Mouse (Mus musculus) right cerebral cortex, adult 18-20 months (tissue): ENCODE results near the gene Uggt1.

ENCODE experiments used
- DNase-seq: peaks from one replicate; pipeline ENCODE4 v3.0.0; 2022; ENCODE audit warnings: mixed read lengths

Uggt1 gene

GRCm38 (mm10) chr1:36255871-36256640 lies 11.5 kb upstream of the Uggt1 start:
- DNase-seq: no peak

DNA sequence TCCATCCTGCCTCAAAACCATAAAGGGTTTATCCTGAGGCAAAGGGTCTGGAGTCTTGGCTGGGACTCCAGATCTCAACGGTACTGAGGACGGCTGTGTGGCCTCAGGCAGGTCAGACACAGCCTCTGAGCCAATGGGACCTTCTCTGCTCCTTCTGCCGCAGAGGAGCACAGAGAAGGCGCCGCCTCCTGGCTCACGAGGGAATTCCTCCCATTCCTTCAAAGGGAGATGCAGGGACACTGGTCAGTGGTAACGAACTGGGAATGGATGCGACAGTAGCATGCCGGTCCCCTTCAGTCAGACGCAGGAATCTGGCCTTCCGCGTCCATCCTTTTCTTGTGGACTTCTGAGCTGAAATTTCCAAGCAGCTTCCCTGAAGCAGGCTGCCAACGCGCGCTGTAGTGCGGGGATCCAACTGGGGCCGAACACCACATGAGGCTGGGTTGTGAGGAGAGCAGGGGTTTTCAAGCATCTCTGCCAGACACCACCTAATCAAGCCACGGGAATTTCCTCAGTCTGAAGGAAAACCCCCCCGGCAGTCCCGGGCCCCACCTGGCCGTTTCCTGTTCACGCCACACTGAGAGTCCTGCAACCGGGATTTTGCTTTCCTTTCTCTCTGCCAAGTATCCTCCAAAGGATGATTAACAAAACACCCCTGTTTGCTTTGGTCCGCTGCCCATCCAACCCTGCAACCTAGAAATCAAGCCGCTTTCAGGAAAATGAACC lies 10.3 kb upstream of the Uggt1 start:
- DNase-seq: no peak

DNA sequence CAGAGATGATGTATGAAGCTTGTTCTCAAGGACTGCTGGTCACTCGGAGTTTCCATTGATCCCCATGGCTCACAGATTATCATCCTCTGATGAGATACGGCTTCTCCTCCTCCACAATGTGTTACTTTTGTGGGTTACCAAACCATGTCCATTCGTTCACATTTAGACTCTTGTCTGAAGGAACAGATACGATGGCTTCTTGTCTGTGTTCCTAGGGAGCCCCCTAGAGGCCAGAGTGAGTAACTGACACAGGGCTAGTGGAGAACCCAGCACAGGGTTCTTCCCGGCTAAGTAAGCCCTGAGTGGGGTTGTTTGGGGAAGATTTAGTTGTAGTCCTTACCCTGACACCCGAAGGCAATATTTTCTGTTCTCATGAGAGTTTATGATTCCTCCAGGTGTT lies 8.3 kb upstream of the Uggt1 start:
- DNase-seq: peak; percentile 80

GRCm38 (mm10) chr1:36251426-36251825 lies 6.9 kb upstream of the Uggt1 start:
- no peak for DNase-seq

DNA sequence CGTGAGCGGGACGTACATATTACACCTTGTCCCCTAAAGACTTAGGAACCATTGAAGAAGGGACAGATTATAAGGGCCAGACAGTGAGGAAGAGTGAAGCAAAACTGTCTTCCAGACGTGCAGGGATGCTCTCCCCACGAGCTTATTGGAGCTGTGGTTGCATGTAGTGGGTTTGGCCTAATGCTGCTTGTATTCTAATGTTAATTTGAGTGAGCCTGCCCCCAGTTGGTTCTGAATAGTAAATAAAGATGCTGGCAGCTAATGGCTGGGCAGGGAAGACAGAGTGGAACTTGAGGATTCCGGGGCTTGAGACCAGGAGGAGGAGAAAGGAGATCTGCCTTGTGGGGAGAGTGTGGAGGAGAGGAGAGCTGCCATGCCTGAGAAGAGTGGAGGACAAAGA lies 2.2 kb upstream of the Uggt1 start:
- no peak for DNase-seq

DNA sequence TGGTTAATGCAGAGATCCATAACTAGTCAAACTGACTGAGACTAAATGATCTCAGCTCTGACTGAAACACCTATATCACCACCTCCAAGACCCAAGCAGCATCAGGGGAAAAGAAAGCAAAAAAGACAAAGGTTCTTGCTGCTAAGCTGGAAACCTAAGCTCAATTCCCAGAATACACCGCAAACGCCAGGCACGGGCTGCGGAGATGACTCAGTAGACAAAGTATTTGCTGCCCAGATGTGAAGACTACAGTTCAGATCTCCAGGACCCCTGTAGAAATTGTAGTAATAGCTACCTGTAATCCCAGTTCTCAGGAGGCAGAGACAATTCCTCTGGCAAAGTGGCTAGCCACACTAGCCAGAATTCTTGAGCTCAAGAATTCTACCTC lies 302 bp upstream of the Uggt1 start:
- DNase-seq: no peak

DNA sequence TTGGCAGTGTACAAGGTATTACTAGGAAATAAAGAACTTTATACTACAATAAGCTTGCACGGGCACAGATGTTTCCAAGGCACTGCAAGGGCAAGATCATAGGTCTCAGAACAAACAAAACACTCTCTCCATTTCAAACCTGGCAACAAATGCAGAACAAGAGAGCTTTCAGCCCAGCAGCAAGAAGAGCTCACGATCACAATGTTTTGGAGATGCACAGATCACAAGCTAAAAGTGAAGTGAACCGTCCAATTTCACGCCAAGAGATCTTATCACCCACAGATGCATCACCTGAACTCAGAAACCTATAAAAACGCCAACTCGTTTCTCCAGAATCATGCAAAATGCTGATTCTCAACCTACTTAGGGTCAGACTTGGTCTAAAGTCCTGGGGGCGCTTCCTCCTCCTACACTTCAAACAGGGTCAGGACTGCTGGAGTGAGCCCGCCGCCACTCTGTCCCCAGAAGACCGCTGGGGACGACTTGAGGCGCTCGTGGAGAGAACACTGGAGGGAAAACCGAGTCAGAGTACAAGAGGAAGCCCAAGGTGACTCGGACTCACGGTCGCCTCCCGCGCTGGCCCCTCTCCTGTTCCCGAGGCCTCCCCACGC lies 968 bp downstream of the Uggt1 start:
- no peak for DNase-seq

DNA sequence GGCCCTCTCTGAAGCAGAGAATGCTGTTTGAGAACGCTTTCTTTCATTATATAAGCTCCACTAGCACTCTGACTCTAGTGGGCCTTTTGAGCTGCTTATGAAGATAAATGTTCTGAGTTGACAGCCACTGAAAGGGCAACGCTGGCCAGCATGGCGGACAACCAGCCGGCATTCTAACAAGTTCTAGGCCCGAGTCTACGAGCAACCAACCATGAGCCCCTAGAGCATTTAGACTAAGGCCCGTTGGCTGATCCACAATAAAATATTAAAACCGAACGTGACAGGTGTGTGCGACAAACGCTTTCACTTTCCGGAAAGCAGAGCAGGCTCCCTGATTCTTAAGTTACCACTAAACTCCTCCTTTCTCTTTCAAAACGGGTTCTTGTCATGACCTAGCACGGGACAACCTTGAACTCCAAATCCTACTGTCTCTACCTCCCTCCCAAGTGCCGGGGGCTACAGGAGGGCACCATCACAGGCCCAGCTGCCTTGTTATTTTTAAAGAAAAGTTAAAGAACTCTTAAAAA lies 2.6 kb downstream of the Uggt1 start:
- DNase-seq: no peak

- no peak for DNase-seq
Observed at GRCm38 (mm10) chr1:36240176-36240575, 4.3 kb downstream of the Uggt1 start.

GRCm38 (mm10) chr1:36239396-36239795 lies 5.1 kb downstream of the Uggt1 start:
- no peak for DNase-seq

DNA sequence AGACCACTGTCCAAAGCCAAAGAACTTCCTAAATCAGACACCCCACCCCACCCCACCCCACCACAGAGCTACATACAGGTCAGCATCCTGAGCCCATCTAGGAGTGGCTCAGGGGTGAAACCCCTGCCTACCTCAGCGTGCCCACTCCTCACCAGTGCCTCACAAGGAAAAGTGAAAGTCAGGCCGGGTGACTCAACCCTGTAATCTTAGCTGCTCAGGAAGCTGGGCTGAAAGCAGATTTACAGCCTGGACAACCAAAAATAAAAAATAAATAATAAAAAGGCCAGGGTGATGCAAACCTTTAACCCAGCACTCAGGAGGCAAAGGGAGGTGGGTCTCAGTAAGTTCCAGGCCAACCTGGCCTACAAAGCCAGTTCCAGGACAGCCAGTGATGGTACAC lies 8.7 kb downstream of the Uggt1 start:
- no peak for DNase-seq

DNA sequence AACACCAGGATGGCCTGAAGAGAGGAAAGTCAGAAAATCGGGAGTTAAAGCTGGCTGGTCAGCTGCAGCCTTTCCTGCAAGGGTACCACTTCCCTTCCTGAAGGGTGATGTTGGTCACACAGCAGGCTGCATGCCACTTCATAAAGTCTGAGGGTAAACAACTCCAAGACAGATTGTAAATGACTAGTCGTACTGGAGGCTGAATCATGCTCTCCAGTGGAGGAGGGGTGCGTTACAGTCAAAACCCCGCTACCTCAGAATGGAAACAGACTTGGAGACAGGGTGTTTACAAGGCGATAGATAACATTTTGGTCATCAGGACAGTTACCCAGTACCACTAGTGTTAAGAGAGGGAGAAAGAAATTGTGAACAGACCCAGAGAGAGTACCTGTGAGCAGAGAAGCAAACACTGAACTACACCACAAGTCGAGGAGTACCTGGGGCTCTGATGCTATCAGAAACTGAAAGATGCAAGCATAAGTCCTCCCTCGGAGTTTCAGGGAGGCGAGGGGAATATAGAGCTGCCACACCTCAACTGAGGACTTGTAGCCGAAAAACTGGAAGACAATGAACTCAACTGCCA lies 9.4 kb downstream of the Uggt1 start:
- no peak for DNase-seq

DNA sequence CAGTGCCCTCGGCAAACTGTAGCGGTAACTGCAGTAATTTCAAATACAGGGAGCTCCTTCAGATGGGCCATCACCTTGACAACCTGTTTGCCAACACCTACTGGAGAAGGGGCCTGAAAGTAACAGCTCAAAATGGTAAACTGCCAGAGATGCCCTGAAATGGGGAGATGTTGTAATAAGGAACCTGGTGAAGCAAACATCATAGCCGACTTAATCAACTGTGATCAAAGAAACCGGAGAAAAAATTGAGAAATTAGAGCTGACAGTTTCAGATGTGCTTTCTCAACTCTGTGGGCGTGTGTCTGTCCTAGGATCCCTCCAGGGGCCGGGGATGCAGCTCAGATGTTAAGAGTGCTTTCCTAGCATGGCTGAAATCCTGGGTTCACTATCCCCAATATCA lies 11.3 kb downstream of the Uggt1 start:
- DNase-seq: no peak

DNA sequence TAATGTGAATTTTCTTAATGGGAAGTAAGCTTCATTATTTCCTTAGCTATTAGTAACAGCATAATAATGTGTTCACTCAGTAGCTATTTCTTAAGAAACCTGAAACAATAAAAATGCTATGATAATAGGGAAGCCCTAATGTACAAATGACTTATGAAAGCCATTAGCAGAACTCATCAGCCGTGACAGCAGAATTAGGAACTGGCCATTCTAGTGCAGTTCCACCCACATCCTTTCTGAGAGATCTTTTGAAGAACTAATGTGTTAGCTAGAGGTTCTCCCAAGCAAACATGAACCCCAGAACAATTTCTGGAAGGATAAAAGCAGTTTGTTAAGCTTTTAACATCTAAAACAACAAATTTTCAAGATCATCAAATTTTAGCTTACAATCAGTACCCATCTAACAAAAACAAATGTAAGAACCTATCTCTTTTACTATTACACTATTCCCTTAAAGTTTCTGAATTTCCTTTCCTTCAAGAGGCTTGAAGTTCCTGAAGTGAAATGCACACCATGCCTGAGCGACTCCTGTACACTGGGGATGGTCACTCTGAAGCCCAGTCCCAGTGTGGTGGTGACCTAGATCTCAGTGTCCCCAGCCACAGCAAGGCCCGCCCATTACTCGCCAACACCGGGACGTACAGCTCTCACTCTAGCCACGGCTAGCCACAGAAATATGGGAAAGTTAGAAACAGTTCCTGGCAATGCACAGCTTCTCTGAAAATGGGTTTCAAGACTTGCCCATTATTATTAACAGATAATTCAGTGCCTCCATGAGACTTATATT lies 13.4 kb downstream of the Uggt1 start:
- no peak for DNase-seq

DNA sequence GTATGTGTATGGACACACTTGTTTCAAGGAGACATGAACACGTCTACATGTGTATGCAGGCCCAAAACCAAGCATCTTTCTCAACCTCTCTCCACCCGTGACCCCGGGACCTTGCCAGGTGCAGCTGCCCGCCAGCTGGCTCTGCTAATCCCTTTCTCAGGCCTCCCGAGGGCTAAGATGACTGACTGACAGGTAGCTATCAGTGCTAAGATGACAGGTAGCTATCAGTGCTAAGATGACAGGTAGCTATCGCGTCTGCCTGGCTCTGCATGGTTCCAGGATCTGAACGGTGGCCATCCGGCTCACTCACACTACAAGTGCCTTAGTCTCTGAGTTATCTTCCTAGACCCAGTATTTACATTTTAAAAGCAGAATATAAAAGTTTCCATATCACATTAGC lies 16.1 kb downstream of the Uggt1 start:
- no peak for DNase-seq

- no peak for DNase-seq
Observed at GRCm38 (mm10) chr1:36224648-36225047, 19.9 kb downstream of the Uggt1 start.

- no peak for DNase-seq
Observed at GRCm38 (mm10) chr1:36214324-36214723, 30.2 kb downstream of the Uggt1 start.

DNA sequence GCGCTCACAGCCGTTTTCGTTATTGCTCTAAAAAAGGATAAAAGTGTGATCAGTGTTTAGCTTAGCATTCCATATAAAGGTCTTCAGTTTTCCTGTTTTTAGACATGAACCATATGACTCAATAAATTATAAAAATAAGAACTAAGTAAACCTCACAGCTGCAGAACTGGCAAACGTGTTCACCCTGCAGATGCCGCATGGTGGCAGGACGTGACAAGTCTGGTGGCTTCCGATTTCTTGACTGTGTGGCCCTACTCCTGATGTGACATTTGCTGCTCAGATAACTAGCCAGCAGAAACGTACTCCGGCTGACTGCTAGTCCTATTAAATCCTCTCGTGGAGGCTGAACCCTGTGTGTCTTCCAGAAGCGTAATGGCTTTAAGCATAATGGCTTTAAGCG lies 42.8 kb downstream of the Uggt1 start:
- DNase-seq: no peak

GRCm38 (mm10) chr1:36194482-36194881 lies 50.0 kb downstream of the Uggt1 start:
- DNase-seq: no peak

DNA sequence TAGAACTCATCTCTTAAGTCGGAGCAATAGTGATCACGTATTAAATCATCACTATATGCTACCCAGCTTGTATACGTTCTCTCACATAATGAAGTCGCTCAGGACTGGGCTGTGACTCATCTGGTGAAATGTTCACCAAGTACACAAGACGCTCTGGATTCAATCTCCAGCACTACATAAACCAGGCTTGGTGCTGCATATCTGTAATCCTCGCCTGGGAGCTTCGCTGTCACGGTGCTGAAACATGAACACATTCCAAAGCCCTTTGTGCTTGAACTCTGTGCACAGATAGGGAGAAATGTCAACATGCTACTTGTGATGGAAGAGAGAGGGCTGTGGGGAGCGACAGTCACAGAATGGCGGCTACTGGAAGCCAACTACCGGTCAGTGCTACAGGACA lies 52.6 kb downstream of the Uggt1 start:
- peak; percentile 7 for DNase-seq

DNA sequence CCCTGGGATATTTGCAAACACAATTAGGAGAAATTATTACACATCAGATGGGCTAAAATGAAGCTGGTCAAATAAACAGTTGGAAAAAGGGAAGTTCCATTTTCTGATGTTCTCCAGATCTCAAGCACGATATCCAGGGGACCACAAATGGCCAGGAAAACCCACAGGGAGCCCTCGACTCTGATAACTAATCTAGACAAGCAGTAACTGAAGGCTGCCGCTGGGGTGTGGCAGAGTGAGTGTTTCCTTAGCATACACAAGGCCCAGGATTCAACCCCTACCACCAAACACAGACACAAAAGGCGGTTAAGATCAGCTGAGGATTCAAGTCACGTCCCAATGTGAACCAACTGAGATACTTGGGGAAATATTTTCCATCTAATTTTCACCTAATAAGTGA lies 64.5 kb downstream of the Uggt1 start:
- no peak for DNase-seq

DNA sequence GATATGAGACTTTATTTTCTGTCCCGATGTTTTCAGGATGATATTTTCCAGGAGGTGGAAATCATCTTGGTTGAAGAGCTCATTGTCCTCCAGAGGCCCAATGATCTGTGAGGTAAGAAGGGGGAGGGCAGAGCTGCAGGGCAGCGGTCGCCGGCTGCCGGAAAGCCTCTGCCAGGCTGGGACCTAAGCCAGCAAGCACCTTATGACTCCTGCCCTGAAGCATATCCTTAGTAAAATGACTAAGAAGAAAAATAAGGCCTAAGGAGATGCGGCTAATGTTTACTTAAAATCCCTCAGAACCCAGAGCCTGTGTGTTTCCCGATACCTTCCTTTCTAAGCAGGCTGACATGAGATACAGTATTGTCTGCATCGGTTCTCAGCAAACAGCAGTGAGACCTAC lies 71.1 kb downstream of the Uggt1 start:
- DNase-seq: no peak

- DNase-seq: no peak
Observed at GRCm38 (mm10) chr1:36172941-36173340, 71.6 kb downstream of the Uggt1 start.
